Mouse (Mus musculus): ENCODE measurements around the gene Col18a1. TPM values are rescaled to one million over a fixed set of nuclear protein-coding genes. Genes with fewer than 3 reads are reported as not detected.
A peak's percentile ranks its signal among the peaks of the same experiment; 100 is the strongest.

Col18a1 gene
- polyA plus RNA-seq, 1 experiment = 85.0 TPM

GRCm38 (mm10) chr10:77190967-77191915, 24.9 kb upstream of the Col18a1 start:
- no peak overlapping the region for H3K4me3 ChIP-seq (ENCODE audit: insufficient read depth, low read length)

GRCm38 (mm10) chr10:77187427-77187826, 21.1 kb upstream of the Col18a1 start:
- TF ChIP-seq POLR2A (IDR thresholded peaks at IDR 0.05; ENCODE audit: low read depth, low read length) = no peak
- TF ChIP-seq CTCF (IDR thresholded peaks at IDR 0.05; ENCODE audit: borderline replicate concordance, insufficient read depth, low read length) = no peak
- H3K4me3 ChIP-seq (ENCODE audit: insufficient read depth, low read length) = no peak overlapping the region
- no peak overlapping the region for H3K27ac ChIP-seq (ENCODE audit: insufficient read depth, low read length)
- H3K4me1 ChIP-seq (ENCODE audit: control insufficient read depth, insufficient read depth, low read length) = no peaks in the 10 kb centered on the region; the same call in 1 of the 2 replicates

More at GRCm38 (mm10) chr10:77190967-77191915, 24.9 kb upstream of the Col18a1 start:
- TF ChIP-seq POLR2A (IDR thresholded peaks at IDR 0.05; ENCODE audit: low read depth, low read length) (no peak), CTCF (IDR thresholded peaks at IDR 0.05; ENCODE audit: borderline replicate concordance, insufficient read depth, low read length) (no peak)
- H3K4me1 ChIP-seq (ENCODE audit: control insufficient read depth, insufficient read depth, low read length) = no peaks in the 10 kb centered on the region; the same call in 1 of the 2 replicates
- no peak overlapping the region for H3K27ac ChIP-seq (ENCODE audit: insufficient read depth, low read length)

DNA sequence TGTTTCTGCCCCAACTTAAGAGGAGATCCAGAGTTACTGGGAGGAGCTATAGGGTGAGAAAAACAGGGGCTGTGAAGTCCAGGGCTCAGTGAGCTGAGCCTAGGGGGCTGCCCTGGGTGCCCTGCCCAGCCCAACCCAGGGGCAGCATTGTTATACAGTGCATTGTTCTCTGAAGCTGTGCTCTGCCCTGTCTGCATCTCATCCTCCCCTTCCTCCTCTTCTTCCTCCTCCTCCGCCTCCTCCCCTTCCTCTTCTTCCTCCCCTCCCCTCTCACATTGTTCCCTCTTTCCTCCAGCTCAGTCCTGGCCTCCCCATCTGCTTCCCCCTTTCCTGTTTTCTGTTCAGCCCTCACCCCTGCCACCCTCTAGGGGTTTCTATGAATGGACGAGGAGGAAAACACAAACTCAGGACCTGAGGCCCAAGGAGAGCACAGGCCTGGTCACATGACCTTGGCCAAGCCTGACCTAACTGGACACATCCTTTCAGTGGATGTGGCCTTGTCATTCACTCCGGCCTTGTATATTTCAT, 16.5 kb upstream of the Col18a1 start:
- no peak overlapping the region for H3K4me3 ChIP-seq (ENCODE audit: insufficient read depth, low read length)
- TF ChIP-seq POLR2A (IDR thresholded peaks at IDR 0.05; ENCODE audit: low read depth, low read length) = no peak
- TF ChIP-seq CTCF (IDR thresholded peaks at IDR 0.05; ENCODE audit: borderline replicate concordance, insufficient read depth, low read length) = no peak
- H3K27ac ChIP-seq (ENCODE audit: insufficient read depth, low read length) = no peak overlapping the region
- H3K4me1 ChIP-seq (ENCODE audit: control insufficient read depth, insufficient read depth, low read length) = no peaks in the 10 kb centered on the region

DNA sequence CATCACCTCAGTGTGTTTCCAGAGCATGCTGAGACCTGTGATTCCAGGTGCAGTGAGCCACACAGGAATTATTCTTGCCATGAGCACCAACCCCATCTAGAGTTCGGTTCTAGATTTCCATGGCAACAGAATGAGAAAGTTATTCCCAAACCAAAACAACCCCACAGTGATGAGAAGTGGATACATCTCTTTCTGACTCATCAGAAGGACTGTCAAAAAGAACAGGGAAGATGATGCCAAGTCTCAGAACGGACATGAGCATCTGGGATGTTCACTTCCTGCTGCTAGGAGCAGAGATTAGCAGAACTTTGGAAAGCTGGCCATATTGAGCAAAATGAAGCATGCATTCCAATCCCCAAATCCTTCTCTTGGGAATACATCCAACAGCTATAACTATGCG, 13.8 kb upstream of the Col18a1 start:
- Histone ChIP-seq H3K4me1 (ENCODE audit: control insufficient read depth, insufficient read depth, low read length) (no peaks in the 10 kb centered on the region), H3K27ac (ENCODE audit: insufficient read depth, low read length) (no peak overlapping the region), H3K4me3 (ENCODE audit: insufficient read depth, low read length) (no peak overlapping the region)
- TF ChIP-seq CTCF (IDR thresholded peaks at IDR 0.05; ENCODE audit: borderline replicate concordance, insufficient read depth, low read length) = no peak
- no peak for TF ChIP-seq POLR2A (IDR thresholded peaks at IDR 0.05; ENCODE audit: low read depth, low read length)

GRCm38 (mm10) chr10:77178691-77179090, 12.3 kb upstream of the Col18a1 start:
- H3K27ac ChIP-seq (ENCODE audit: insufficient read depth, low read length) = no peak overlapping the region
- no peak overlapping the region for H3K4me3 ChIP-seq (ENCODE audit: insufficient read depth, low read length)
- H3K4me1 ChIP-seq (ENCODE audit: control insufficient read depth, insufficient read depth, low read length) = no peaks in the 10 kb centered on the region
- TF ChIP-seq CTCF (IDR thresholded peaks at IDR 0.05; ENCODE audit: borderline replicate concordance, insufficient read depth, low read length) = no peak
- no peak for TF ChIP-seq POLR2A (IDR thresholded peaks at IDR 0.05; ENCODE audit: low read depth, low read length)

- TF ChIP-seq POLR2A (IDR thresholded peaks at IDR 0.05; ENCODE audit: low read depth, low read length) (no peak), CTCF (IDR thresholded peaks at IDR 0.05; ENCODE audit: borderline replicate concordance, insufficient read depth, low read length) (no peak)
- no peak overlapping the region for H3K27ac ChIP-seq (ENCODE audit: insufficient read depth, low read length)
- H3K4me3 ChIP-seq (ENCODE audit: insufficient read depth, low read length) = no peak overlapping the region
- H3K4me1 ChIP-seq (ENCODE audit: control insufficient read depth, insufficient read depth, low read length) = no peaks in the 10 kb centered on the region
Measured at GRCm38 (mm10) chr10:77170400-77170799, 4.1 kb upstream of the Col18a1 start.

GRCm38 (mm10) chr10:77165318-77165945, 916 bp downstream of the Col18a1 start:
- no peaks in the 10 kb centered on the region; the same call in 1 of the 2 replicates for H3K4me1 ChIP-seq (ENCODE audit: control insufficient read depth, insufficient read depth, low read length)
- no peak overlapping the region for H3K27ac ChIP-seq (ENCODE audit: insufficient read depth, low read length)
- TF ChIP-seq CTCF (IDR thresholded peaks at IDR 0.05; ENCODE audit: borderline replicate concordance, insufficient read depth, low read length) (no peak), POLR2A (IDR thresholded peaks at IDR 0.05; ENCODE audit: low read depth, low read length) (no peak)
- H3K4me3 ChIP-seq (ENCODE audit: insufficient read depth, low read length) = peak overlapping the region; percentile 39

- H3K27ac ChIP-seq (ENCODE audit: insufficient read depth, low read length) = no peak overlapping the region
- TF ChIP-seq POLR2A (IDR thresholded peaks at IDR 0.05; ENCODE audit: low read depth, low read length) (no peak), CTCF (IDR thresholded peaks at IDR 0.05; ENCODE audit: borderline replicate concordance, insufficient read depth, low read length) (no peak)
- H3K4me3 ChIP-seq (ENCODE audit: insufficient read depth, low read length) = no peak overlapping the region
- H3K4me1 ChIP-seq (ENCODE audit: control insufficient read depth, insufficient read depth, low read length) = no peaks in the 10 kb centered on the region; the same call in 1 of the 2 replicates
Measured at GRCm38 (mm10) chr10:77164437-77165052, 1.8 kb downstream of the Col18a1 start.

- no peaks in the 10 kb centered on the region; the same call in none of the 2 replicates for H3K4me1 ChIP-seq (ENCODE audit: control insufficient read depth, insufficient read depth, low read length)
Measured at GRCm38 (mm10) chr10:77164041-77164436, 2.3 kb downstream of the Col18a1 start.

More at GRCm38 (mm10) chr10:77164041-77164436, 2.3 kb downstream of the Col18a1 start:
- no peak overlapping the region for H3K4me3 ChIP-seq (ENCODE audit: insufficient read depth, low read length)
- TF ChIP-seq CTCF (IDR thresholded peaks at IDR 0.05; ENCODE audit: borderline replicate concordance, insufficient read depth, low read length) = no peak
- no peak for TF ChIP-seq POLR2A (IDR thresholded peaks at IDR 0.05; ENCODE audit: low read depth, low read length)
- no peak overlapping the region for H3K27ac ChIP-seq (ENCODE audit: insufficient read depth, low read length)

Data from embryonic fibroblast, embryonic 13.5 days (primary cell).